Mouse (Mus musculus) spleen, adult 2 months (tissue): Measurements from ENCODE around the gene Cdc14b.

Experiments used
- CTCF ChIP-seq: fragments of 200-500 bp; IDR thresholded peaks from 2 replicates; pipeline ENCODE4 v1.5.1; 2011; ENCODE audit warnings: mild to moderate bottlenecking, inconsistent platforms; ENCODE audit not compliant: insufficient read depth, insufficient read length, insufficient replicate concordance; ENCODE audit errors: extremely low read depth
- POLR2A ChIP-seq: fragments of 200-500 bp; IDR thresholded peaks from 2 replicates; pipeline ENCODE4 v1.6.1; 2011; ENCODE audit warnings: low read depth, low read length, inconsistent platforms

DNA sequence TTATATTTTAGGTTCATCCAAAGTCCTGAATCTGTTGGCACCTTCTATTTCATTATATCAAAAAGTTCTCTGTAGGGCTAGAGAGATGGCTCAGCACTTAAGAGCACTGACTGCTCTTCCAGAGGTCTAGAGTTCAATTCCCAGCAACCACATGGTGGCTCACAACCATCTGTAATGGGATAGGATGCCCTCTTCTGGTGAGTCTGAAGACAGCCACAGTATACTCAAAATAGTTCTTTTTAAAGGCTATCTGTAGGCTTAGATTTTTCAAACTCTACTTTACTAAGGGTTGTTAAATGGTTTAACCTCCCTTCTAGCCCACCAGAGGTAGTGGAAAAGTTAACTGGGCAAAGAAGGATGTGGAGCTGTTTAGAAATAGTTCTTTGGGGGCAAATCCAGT is 44.7 kb upstream of the Cdc14b start:
- TF ChIP-seq CTCF (no peak), POLR2A (no peak)
